Mouse (Mus musculus) small intestine, adult 2 months (tissue): ENCODE data around the gene Slc38a8.

Source experiments
- CTCF ChIP-seq: fragments of 200-500 bp; IDR thresholded peaks from 2 replicates; pipeline ENCODE4 v1.5.1; 2012; ENCODE audit warnings: low read depth, mild to moderate bottlenecking, control low read depth, inconsistent platforms, low read length, moderate library complexity, mixed read lengths; ENCODE audit not compliant: insufficient replicate concordance, insufficient read length; ENCODE audit errors: extremely low read depth
- POLR2A ChIP-seq: fragments of 200-500 bp; IDR thresholded peaks from 2 replicates; pipeline ENCODE4 v1.6.1; 2012; ENCODE audit warnings: low read depth, mild to moderate bottlenecking, control low read depth, inconsistent platforms, low read length, moderate library complexity

DNA sequence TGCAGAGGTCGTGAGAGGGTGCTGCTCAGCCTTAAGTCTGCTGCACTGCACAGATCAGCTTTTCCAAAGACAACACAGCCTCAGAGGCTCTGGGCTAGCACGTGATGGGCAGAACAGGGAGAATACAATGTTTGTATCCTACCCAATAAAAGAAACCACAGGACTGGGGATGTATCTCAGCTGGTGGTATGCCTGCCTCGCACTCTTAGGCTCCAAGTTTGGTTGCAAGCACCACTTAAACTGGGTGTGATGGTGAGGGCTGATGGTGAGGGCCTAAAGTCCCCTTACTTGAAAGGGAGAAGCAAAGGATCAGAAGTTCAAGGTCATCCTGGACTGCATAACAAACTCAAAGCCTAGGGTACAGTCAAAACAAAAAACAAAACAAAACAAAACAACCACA, 43.1 kb upstream of the Slc38a8 start:
- TF ChIP-seq CTCF (no peak), POLR2A (no peak)
